26 mouse cellular contexts compared by ENCODE assay signal in genomic region chr2:52530521-52530920, GRCm38 (mm10).
"Had no signal": no experiment of that assay in that cellular context is flagged by ENCODE, and none has a peak within 500 bp of the region (broad histone marks: within the 10 kb centered on the region; RNA-seq: fewer than 3 reads in every experiment).

No protein-coding gene starts in this region.

- H3K4me3 ChIP-seq: embryonic facial prominence, embryonic 10.5 days; embryonic facial prominence, embryonic 12.5 days; embryonic facial prominence, embryonic 13.5 days; embryonic facial prominence, embryonic 15.5 days; erythroblast, embryonic 14.5 days; forebrain, embryonic 10.5 days; forebrain, embryonic 12.5 days; forebrain, embryonic 13.5 days; forebrain, embryonic 15.5 days; gastrocnemius, adult 2 months; heart, adult 2 months had no signal

- H3K27ac ChIP-seq: embryonic facial prominence, embryonic 10.5 days; embryonic facial prominence, embryonic 12.5 days; embryonic facial prominence, embryonic 13.5 days; embryonic facial prominence, embryonic 15.5 days; forebrain, embryonic 10.5 days; forebrain, embryonic 12.5 days; forebrain, embryonic 13.5 days; forebrain, embryonic 15.5 days; gastrocnemius, adult 2 months; heart, adult 2 months had no signal

- H3K9ac ChIP-seq: embryonic facial prominence, embryonic 12.5 days; embryonic facial prominence, embryonic 13.5 days; embryonic facial prominence, embryonic 15.5 days; forebrain, embryonic 12.5 days; forebrain, embryonic 13.5 days; forebrain, embryonic 15.5 days; forebrain, postnatal 0 days had no signal

- ATAC-seq: forebrain, embryonic 13.5 days; forebrain, embryonic 14.5 days; forebrain, embryonic 15.5 days; forebrain, embryonic 16.5 days; forebrain, postnatal 0 days had no signal

- H3K4me2 ChIP-seq: embryonic facial prominence, embryonic 12.5 days; embryonic facial prominence, embryonic 13.5 days; embryonic facial prominence, embryonic 15.5 days; forebrain, embryonic 12.5 days; forebrain, embryonic 13.5 days; forebrain, embryonic 15.5 days had no signal

- H3K4me1 ChIP-seq: embryonic facial prominence, embryonic 10.5 days; embryonic facial prominence, embryonic 12.5 days; embryonic facial prominence, embryonic 15.5 days; forebrain, embryonic 10.5 days; forebrain, embryonic 12.5 days; forebrain, embryonic 13.5 days; forebrain, embryonic 15.5 days had no signal

- H3K9me3 ChIP-seq: embryonic facial prominence, embryonic 10.5 days; embryonic facial prominence, embryonic 12.5 days; embryonic facial prominence, embryonic 13.5 days; embryonic facial prominence, embryonic 15.5 days; forebrain, embryonic 10.5 days; forebrain, embryonic 12.5 days; forebrain, embryonic 13.5 days; forebrain, embryonic 15.5 days had no signal

- DNase-seq: cerebellum, adult 9-10 months; cerebellum, adult 9-11 months; cerebellum, postnatal 10 days; cerebellum, postnatal 14 days; cerebellum, postnatal 25 days; cerebellum, postnatal 36 days; embryo, embryonic 11 days; forebrain, postnatal 0 days; gastrocnemius, adult 2 months; gastrocnemius, postnatal 10 days; gastrocnemius, postnatal 14 days; gastrocnemius, postnatal 25 days; gastrocnemius, postnatal 36 days; heart, adult 18-20 months; heart, adult 2 months had no signal

- H3K27me3 ChIP-seq: embryonic facial prominence, embryonic 12.5 days; embryonic facial prominence, embryonic 13.5 days; embryonic facial prominence, embryonic 15.5 days; forebrain, embryonic 12.5 days; forebrain, embryonic 13.5 days; forebrain, embryonic 15.5 days had no signal

- H3K36me3 ChIP-seq: embryonic facial prominence, embryonic 10.5 days; embryonic facial prominence, embryonic 12.5 days; embryonic facial prominence, embryonic 13.5 days; embryonic facial prominence, embryonic 15.5 days; forebrain, embryonic 10.5 days; forebrain, embryonic 12.5 days; forebrain, embryonic 15.5 days had no signal
